Mouse (Mus musculus) 3134 (cell line): ENCODE results near the gene Mprip.

ENCODE experiments used
- DNase-seq: peaks from one replicate; pipeline ENCODE4 v3.0.0-alpha.2; 2011; ENCODE audit warnings: low spot score; ENCODE audit not compliant: insufficient read length; ENCODE audit errors: extremely low read depth

Mprip gene

GRCm38 (mm10) chr11:59756351-59756750, 95.2 kb downstream of the Mprip start:
- DNase-seq, result no peak

- DNase-seq, result no peak
Measured at GRCm38 (mm10) chr11:59758191-59758985, 97.3 kb downstream of the Mprip start.

GRCm38 (mm10) chr11:59759178-59759577, 98.1 kb downstream of the Mprip start:
- DNase-seq, result peak; percentile 65

GRCm38 (mm10) chr11:59759626-59760025, 98.5 kb downstream of the Mprip start:
- DNase-seq, result no peak

- DNase-seq, result no peak
Measured at GRCm38 (mm10) chr11:59760796-59761195, 99.7 kb downstream of the Mprip start.

- DNase-seq, result no peak
Measured at GRCm38 (mm10) chr11:59769307-59769706, 108.2 kb downstream of the Mprip start.

- no peak for DNase-seq
Measured at GRCm38 (mm10) chr11:59769738-59770137, 108.6 kb downstream of the Mprip start.

GRCm38 (mm10) chr11:59770753-59771152, 109.6 kb downstream of the Mprip start:
- DNase-seq, result no peak

- no peak for DNase-seq
Measured at GRCm38 (mm10) chr11:59772291-59772690, 111.2 kb downstream of the Mprip start.

- no peak for DNase-seq
Measured at GRCm38 (mm10) chr11:59772902-59773301, 111.8 kb downstream of the Mprip start.

GRCm38 (mm10) chr11:59774522-59774921, 113.4 kb downstream of the Mprip start:
- no peak for DNase-seq

GRCm38 (mm10) chr11:59775435-59776148, 114.5 kb downstream of the Mprip start:
- DNase-seq, result no peak

GRCm38 (mm10) chr11:59777259-59777658, 116.2 kb downstream of the Mprip start:
- DNase-seq, result no peak

GRCm38 (mm10) chr11:59778181-59778873, 117.2 kb downstream of the Mprip start:
- peak; percentile 45 for DNase-seq

- no peak for DNase-seq
Measured at GRCm38 (mm10) chr11:59778874-59779223, 117.7 kb downstream of the Mprip start.

- DNase-seq, result no peak
Measured at GRCm38 (mm10) chr11:59779406-59779805, 118.3 kb downstream of the Mprip start.

- no peak for DNase-seq
Measured at GRCm38 (mm10) chr11:59780241-59780640, 119.1 kb downstream of the Mprip start.

GRCm38 (mm10) chr11:59782091-59782590, 121.0 kb downstream of the Mprip start:
- DNase-seq, result no peak

GRCm38 (mm10) chr11:59783591-59783990, 122.5 kb downstream of the Mprip start:
- DNase-seq, result no peak

- no peak for DNase-seq
Measured at GRCm38 (mm10) chr11:59786444-59787198, 125.5 kb downstream of the Mprip start.
